Mouse (Mus musculus) cerebral cortex, adult 2 months (tissue): ENCODE data around the gene Prps1l1.

Source experiments
- WGBS: fragments of 180-500 bp; shearing (Covaris S2); methylation state at CpG from one replicate; pipeline ENCODE4 v1.1.7; 2018; 5-methylcytosine and 5-hydroxymethylcytosine counted together

The Prps1l1 gene

GRCm38 (mm10) chr12:34984461-34984860 is at the start of gene Prps1l1:
TSS of gene Prps1l1 (plus strand) at chr12:34984761.
- 73% methylated on average over 4 of the region's 4 CpGs for WGBS

DNA sequence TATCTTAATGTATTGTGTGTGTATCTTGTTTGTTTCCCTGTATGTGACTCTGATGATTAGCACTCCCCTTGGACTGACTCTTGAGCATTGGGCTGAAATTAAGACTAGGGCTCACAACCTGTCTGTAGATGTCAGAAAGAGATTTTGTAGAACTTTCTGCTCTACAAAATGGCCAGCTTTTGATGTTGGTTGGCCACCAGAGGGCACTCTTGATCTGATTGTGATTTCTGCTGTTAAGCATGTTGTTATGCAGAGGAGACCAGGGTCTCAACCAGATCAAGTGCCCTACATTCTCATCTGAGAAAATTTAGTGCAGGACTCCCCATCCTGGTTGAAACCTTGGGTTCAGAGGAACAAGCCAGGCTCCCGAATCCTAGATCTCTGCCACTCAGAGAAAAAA is 46.6 kb upstream of the Prps1l1 start:
- WGBS: 96% methylated on average over 1 of the region's 1 CpGs

DNA sequence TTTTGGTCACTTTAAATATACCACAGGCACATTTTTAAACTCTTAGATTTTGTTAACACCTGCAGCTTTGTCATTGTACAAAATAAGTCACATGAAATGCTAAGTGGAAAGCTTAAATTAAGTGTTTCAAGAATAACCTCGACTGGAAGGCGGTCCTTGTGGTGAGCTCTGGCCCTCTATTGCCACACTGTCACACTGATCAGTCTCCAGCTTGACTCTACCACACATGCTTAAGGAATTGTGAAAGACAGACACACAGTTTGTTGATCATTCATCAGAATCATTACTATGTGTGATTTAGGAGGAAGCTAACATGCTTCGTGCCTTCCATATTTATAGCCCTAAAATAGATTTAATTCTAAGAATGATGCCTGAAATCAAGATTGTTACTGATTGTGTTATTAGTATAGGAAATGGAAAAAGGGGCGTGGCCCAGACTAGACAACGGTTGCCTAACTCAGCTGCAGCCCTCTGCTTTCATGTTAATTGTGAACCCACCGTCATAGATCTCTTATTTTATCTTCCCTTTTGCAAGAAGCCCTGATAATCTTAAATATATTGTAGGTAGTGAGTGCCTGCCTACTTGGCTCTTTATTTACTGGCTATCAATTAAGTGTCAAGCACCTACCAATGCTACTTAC is 35.4 kb upstream of the Prps1l1 start:
- 76% methylated on average over 6 of the region's 6 CpGs for WGBS

DNA sequence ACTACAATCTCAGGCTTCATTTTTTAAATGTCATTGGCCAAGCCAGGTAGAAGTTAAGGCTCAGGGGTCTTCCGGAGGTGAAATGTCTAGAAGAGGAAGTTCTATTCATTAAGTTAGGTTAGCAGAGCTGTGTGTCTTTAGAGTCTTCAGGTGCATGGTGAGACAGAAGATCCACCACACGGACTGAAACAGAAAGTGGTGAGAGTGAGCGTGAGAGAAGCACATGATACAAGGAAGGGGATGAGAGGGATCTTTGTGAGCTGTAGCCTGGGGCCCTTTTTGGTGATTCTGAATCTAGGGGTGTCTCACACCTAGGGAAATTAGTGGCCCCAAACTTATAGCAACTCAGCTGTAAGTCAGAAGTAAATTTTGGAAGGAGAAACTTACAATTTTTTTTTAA is 8.6 kb upstream of the Prps1l1 start:
- 95% methylated on average over 3 of the region's 3 CpGs for WGBS

GRCm38 (mm10) chr12:34985865-34986264 is 1.3 kb downstream of the Prps1l1 start:
- WGBS: 87% methylated on average over 5 of the region's 5 CpGs

- 89% methylated on average over 7 of the region's 7 CpGs for WGBS
Observed at GRCm38 (mm10) chr12:34989537-34990200, 5.1 kb downstream of the Prps1l1 start.

DNA sequence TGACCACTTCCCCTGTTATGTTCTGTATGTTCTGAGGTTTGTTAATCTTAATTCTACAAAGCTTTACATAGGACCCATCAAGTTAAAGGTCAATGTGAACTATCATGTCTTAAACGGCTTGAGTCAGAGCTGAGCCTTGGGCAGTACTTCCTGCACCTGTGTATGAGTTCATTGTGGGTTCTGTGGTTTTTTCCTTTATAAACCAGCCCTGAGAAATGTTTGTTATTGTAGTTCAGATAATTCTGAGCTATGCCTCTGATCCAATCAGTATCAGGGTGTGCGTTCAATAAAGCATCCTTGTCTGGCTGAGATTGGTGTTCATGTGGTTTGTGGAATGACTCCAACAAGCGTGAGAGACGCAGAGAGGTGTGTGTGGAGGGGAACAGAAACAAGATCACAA is 5.8 kb downstream of the Prps1l1 start:
- 86% methylated on average over 4 of the region's 4 CpGs for WGBS

- WGBS: 91% methylated on average over 2 of the region's 2 CpGs
Observed at GRCm38 (mm10) chr12:34991900-34992299, 7.3 kb downstream of the Prps1l1 start.

DNA sequence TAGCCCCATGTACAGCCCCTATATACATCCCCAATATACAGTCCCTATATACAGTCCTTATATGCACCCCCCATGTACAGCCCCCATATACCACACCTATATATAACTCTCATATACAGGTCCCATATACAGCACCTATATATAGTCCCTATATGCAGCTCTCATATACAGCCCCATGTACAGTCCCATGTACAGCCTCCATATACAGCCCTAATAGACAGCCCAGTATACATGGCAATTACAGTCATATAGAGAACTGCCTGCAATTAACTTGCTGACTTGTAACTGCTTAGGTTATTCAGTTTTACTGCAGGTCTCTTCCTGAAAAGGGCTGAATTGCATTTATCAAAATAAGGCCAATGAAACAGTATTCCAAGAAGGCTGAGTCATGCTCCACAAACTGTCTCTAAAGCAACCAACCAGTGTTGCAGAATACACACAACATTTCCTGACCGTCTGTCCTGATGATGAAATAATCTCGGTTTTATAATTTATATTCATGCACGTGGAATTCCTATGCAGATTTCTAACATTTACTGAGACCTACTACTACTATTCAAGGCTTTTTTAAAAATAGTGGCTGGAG is 13.1 kb downstream of the Prps1l1 start:
- 63% methylated on average over 3 of the region's 3 CpGs for WGBS

DNA sequence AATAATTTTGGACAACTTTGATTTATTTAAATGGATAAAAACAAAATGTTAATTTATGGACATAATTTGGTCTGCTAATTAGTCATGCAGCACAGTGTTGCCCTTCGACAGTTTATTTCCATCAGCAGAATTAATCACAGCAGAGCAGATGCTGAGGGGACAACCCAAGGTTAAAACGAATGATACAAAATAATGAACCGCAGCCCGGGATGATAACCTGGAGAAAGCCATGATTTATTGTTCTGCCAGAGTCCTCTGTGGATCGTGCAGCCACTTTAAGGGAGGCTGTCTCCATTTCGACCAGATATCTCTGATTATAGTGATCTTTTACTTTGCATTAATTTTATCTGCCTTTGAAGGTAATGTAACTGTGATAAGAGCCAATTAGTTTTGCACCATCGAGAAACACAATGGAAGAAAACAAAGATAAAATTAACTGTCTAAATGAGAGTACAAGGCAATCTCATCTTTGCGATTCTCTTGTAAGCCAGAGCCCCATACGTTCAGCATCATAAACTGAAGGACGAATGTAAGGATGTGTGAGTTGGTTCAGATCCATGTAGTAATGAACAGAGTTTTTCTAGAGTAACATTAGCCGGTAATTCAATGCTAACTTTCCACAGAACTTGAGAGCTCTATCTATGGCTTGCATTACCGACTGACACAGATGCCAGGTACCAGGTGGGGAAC is 14.4 kb downstream of the Prps1l1 start:
- WGBS: 81% methylated on average over 12 of the region's 12 CpGs

DNA sequence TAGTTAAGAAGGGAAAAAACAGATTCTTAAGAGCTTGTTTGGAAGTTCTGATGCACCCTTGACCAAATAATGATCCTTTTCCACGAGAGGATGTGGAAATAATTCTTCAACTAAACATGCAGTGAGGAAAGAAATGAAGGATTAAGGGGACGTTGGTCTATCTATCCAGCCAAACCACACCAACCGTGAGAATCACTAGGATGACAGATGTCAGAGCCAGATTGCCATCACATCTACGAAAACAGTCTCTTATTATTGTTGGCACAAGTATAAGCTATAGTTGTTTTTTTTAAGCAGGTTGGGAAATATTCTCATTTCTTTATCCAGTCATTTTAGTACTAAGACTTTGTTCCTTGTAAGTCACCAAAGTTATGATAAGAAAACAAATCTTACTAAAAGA is 15.8 kb downstream of the Prps1l1 start:
- WGBS: 50% methylated on average over 4 of the region's 4 CpGs

GRCm38 (mm10) chr12:35007851-35008250 is 23.3 kb downstream of the Prps1l1 start:
- 93% methylated on average over 1 of the region's 1 CpGs for WGBS

DNA sequence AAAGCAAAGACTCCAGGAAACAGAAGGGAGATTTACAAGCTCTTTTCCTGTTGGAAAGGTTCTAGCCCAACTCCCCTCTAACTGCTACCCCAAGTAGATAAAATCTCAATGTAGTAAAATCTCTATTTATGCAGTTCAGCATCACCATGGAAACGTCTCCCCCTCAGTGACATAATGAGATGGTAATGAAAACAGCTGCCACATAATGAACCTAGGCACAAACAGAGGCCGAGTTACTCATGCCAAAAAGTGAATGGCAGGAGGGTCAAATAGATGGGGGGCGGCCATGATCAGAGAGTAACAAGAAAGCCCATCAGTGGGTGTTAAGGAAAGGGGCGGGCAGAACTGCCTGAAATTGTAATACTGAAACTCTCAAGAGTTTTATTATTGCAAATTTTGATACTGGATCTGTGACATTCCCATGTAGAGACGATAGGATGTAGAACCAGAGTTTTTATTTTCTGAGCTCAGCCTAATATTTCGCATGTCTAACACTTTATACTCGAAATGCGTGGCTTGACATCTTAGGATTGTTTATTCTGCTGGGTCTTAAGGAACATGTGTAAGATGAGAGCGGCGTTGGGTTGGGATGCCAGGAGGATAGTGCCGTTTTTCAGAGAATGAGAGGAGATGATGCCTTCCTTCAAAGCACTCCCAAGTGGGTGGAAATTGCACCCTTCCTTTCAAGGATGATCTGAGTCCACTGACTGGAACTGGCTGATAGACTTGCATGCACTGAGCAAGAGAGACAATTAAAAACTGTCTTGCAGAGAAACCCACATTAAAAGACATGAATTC is 24.0 kb downstream of the Prps1l1 start:
- 39% methylated on average over 11 of the region's 11 CpGs for WGBS

DNA sequence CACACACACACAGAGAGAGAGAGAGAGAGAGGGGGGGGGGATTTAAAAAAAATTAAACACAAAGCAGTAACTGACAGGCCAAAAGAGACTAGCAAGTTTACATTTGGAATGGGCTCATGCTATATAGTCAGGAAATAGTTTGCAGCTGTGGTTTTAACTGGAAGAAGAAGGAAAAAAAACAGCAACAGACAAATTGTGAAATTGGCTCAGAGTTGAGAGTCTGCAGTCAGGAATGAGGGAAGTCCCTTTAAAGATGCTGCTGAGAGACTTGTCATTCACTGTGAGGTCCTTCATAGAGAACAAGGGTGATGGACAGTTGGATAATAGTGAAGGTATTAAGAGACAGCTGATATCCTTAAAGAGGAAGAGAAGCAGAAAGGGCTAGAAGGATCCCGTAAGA is 26.9 kb downstream of the Prps1l1 start:
- 64% methylated on average over 1 of the region's 1 CpGs for WGBS

DNA sequence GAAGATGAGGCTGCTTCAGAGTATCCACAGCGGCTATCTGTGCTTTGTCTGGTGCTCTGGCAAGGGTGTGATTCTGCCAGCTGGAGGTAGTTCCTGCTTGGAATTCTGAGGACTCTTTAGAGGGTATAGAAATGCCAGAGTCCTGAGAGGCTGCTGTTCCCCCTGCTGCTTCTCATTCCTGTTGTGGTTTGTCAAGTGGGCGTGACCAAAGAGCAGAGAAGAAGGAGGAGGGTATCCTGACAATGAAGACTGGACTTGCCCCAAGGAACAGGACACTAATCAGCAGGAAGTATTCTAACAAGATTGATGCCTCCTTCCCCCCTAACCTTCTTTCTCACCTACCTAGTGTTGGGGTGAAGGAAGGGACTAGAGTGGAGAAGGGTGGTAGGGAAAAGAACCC is 29.4 kb downstream of the Prps1l1 start:
- WGBS: 85% methylated on average over 2 of the region's 2 CpGs

DNA sequence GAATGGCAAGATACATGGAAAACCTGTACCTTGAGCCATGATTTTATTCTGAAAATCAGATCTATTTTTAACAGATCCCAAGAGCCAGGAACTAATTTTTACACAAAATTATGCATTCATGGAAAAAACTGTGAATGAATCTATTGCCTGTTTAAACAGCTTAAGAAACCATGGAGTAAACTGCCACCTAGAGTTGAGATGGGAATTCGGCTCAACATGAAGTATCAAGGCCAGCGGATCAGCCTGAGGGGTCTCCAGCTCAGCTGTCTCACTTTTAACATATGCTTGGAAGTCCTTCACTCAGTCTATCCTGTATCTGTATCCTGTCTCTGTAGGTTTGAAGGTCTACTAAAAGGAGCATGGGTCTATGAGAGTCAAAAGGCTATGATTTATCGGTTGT is 31.5 kb downstream of the Prps1l1 start:
- WGBS: 44% methylated on average over 3 of the region's 3 CpGs

- WGBS: 82% methylated on average over 9 of the region's 9 CpGs
Observed at GRCm38 (mm10) chr12:35016481-35017250, 32.1 kb downstream of the Prps1l1 start.

DNA sequence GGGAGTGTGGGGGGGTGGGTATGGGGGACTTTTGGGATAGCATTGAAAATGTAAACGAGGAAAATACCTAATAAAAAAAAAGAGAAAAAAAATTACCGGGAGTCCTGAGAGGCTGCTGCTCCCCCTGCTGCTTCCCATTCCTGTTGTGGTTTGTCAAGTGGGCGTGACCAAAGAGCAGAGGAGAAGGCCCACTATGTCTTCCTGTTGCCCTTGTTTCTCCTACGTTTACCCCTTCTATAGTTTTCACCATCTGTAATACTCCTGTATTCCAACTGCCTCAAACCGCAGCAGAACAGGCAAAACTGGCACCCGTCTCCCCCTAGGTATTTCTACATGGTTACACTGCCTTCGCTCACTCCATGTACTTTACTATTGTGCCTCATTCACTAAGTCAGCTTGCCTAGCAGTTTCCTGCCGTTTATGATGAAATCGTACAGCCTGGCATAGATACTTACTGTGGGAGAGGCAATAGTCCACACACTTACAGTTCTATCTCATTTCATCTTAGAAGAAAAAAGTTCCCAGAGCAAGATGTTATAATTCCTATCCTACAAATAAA is 34.2 kb downstream of the Prps1l1 start:
- 70% methylated on average over 9 of the region's 9 CpGs for WGBS

DNA sequence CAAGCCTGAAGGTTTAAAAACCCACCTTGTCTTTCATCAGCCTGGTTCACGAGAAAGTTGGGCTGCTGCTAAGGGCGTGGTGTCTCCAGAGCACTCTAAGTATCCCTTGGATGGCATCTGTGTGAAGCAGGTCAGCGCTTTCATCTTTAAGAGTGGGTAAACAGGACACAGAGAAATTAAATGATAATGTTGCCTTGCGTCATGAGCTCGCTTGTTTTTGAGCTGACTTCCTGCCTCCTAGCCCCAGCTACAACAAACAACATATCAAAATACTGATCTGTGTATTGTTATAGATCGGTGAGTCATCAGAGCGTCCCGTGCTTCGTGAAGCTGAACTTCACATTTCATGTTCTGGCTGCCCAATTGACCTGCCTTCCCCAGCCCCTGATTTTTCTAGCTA is 36.7 kb downstream of the Prps1l1 start:
- WGBS: 81% methylated on average over 9 of the region's 9 CpGs

DNA sequence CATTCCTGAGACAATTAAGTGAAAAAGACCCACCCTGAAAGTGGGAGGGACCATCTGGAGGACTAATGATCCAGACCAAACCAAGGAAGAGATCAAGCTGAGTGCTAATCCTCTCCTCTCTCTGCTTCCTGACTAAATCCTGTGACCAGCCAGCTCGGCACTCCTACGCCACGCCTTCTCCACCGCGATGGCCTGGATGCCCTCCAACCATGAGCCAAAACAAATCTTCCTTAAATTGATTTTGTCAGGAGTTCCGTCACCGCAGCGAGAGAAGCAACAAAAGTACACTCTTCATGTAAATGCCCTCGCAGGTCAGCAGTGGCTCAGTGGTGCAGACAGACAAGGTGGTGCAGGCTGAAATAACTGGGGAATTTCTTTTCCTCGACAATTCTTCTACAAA is 37.5 kb downstream of the Prps1l1 start:
- WGBS: 54% methylated on average over 10 of the region's 10 CpGs

GRCm38 (mm10) chr12:35025916-35026432 is 41.4 kb downstream of the Prps1l1 start:
- 60% methylated on average over 4 of the region's 4 CpGs for WGBS
